Mouse (Mus musculus) thymus, postnatal 0 days (tissue): ENCODE data around the gene Pcdh9. TPM values are rescaled to one million over a fixed set of nuclear protein-coding genes. Genes with fewer than 3 reads are reported as not detected.

Source experiments
- DNase-seq: peaks from one replicate; pipeline ENCODE4 v3.0.0-alpha.2; 2015; ENCODE audit warnings: low spot score
- polyA plus RNA-seq: library from polyadenylated mRNA; unstranded; fragments of >200 nt; fragmentation: Nextera tagmentation; extraction: Ambion mirVana; gene quantifications from 2 replicates; pipeline ENCODE4 v1.2.1, GENCODE M21; 2015

Gene Pcdh9
- 0.45 and 0.79 TPM in 2 replicates for polyA plus RNA-seq

- DNase-seq = peak; percentile 5
Observed at GRCm38 (mm10) chr14:93890519-93891370, at the start of gene Pcdh9. Gene Pcdh9, minus strand, starts transcription at chr14:93890679.

GRCm38 (mm10) chr14:93906928-93907327 is 16.4 kb upstream of the Pcdh9 start:
- DNase-seq = no peak

- peak; percentile 8 for DNase-seq
Observed at GRCm38 (mm10) chr14:93898533-93898932, 8.1 kb upstream of the Pcdh9 start.

GRCm38 (mm10) chr14:93895131-93895530 is 4.7 kb upstream of the Pcdh9 start:
- DNase-seq = no peak

GRCm38 (mm10) chr14:93891371-93891746 is 880 bp upstream of the Pcdh9 start:
- no peak for DNase-seq

GRCm38 (mm10) chr14:93889839-93890518 is 500 bp downstream of the Pcdh9 start:
- DNase-seq = no peak

- DNase-seq = no peak
Observed at GRCm38 (mm10) chr14:93889231-93889630, 1.2 kb downstream of the Pcdh9 start.

GRCm38 (mm10) chr14:93888346-93888745 is 2.1 kb downstream of the Pcdh9 start:
- no peak for DNase-seq

GRCm38 (mm10) chr14:93887066-93887465 is 3.4 kb downstream of the Pcdh9 start:
- no peak for DNase-seq

GRCm38 (mm10) chr14:93885551-93886084 is 4.9 kb downstream of the Pcdh9 start:
- no peak for DNase-seq

- DNase-seq = no peak
Observed at GRCm38 (mm10) chr14:93884467-93884866, 6.0 kb downstream of the Pcdh9 start.

- DNase-seq = no peak
Observed at GRCm38 (mm10) chr14:93880071-93880470, 10.4 kb downstream of the Pcdh9 start.

GRCm38 (mm10) chr14:93875968-93876367 is 14.5 kb downstream of the Pcdh9 start:
- DNase-seq = no peak

GRCm38 (mm10) chr14:93868211-93868610 is 22.3 kb downstream of the Pcdh9 start:
- no peak for DNase-seq

GRCm38 (mm10) chr14:93858069-93858468 is 32.4 kb downstream of the Pcdh9 start:
- DNase-seq = no peak

- DNase-seq = no peak
Observed at GRCm38 (mm10) chr14:93846091-93846677, 44.3 kb downstream of the Pcdh9 start.

- no peak for DNase-seq
Observed at GRCm38 (mm10) chr14:93842686-93843288, 47.7 kb downstream of the Pcdh9 start.

- no peak for DNase-seq
Observed at GRCm38 (mm10) chr14:93832511-93832910, 58.0 kb downstream of the Pcdh9 start.

GRCm38 (mm10) chr14:93827159-93827558 is 63.3 kb downstream of the Pcdh9 start:
- no peak for DNase-seq

GRCm38 (mm10) chr14:93826042-93826462 is 64.4 kb downstream of the Pcdh9 start:
- no peak for DNase-seq

GRCm38 (mm10) chr14:93818845-93819244 is 71.6 kb downstream of the Pcdh9 start:
- no peak for DNase-seq
